Mouse (Mus musculus) adrenal gland, adult 10 weeks (tissue): Measurements from ENCODE around the gene Fbll1. TPM values are rescaled to one million over a fixed set of nuclear protein-coding genes. Genes with fewer than 3 reads are reported as not detected.

ENCODE experiments used
- polyA plus RNA-seq: library from polyadenylated mRNA; stranded (reverse); fragments of 350-450 nt; fragmentation: Illumina TruSeq; extraction: RNeasy Lipid Tissue Mini Kit (QIAGEN cat#74804); gene quantifications from one replicate; pipeline ENCODE4 v1.2.3, GENCODE M21; 2014; ENCODE audit warnings: low read depth, low replicate concordance

Fbll1 gene
- polyA plus RNA-seq = not detected

GRCm38 (mm10) chr11:35798874-35799273 is at the start of gene Fbll1:
Gene Fbll1, minus strand, starts transcription at chr11:35798884.

GRCm38 (mm10) chr11:35834022-35834760 is 35.5 kb upstream of the Fbll1 start, which contains the start of gene Rars:
Gene Rars, minus strand, starts transcription at chr11:35834506.

GRCm38 (mm10) chr11:35769188-35769745 is 29.4 kb downstream of the Fbll1 start, which contains the start of gene Pank3:
Gene Pank3, plus strand, starts transcription at chr11:35769484.

Other genes starting within 250 kb of the Fbll1 start
- 218 TPM for gene Pank3, start 29.4 kb downstream of the Fbll1 start, polyA plus RNA-seq
- 197 TPM for gene Rars, start 35.6 kb upstream of the Fbll1 start, polyA plus RNA-seq
- gene Wwc1, start 181.6 kb upstream of the Fbll1 start, polyA plus RNA-seq = 20.1 TPM